Mouse (Mus musculus) CH12.LX (cell line): ENCODE data around the gene Daxx. TPM values are rescaled to one million over a fixed set of nuclear protein-coding genes. Genes with fewer than 3 reads are reported as not detected.

Experiments
- DNase-seq: peaks from one replicate; pipeline ENCODE4 v3.0.0-alpha.2; 2013; ENCODE audit errors: extremely low read depth
- H3K27ac ChIP-seq: 2 replicates; pipeline ENCODE4 v1.5.1; 2012; ENCODE audit warnings: low read depth, mild to moderate bottlenecking, control low read depth, moderate library complexity; ENCODE audit not compliant: insufficient read depth
- H3K27me3 ChIP-seq: replicated peaks from 2 replicates; pipeline ENCODE3; 2012; ENCODE audit warnings: inconsistent platforms
- H3K36me3 ChIP-seq, 2 experiments: replicated peaks in 1 of 2; 2 replicates each; pipeline versions ENCODE3 to v1.6.1; 2012; ENCODE audit warnings: inconsistent platforms in 1 of 2, low read length in 1 of 2, mild to moderate bottlenecking in 1 of 2, mixed read lengths in 1 of 2, moderate library complexity in 1 of 2; ENCODE audit not compliant: control insufficient read depth in 1 of 2, insufficient read depth in 1 of 2
- H3K4me1 ChIP-seq, 2 experiments: 2 replicates each; pipeline ENCODE4 v1.6.1; 2012; ENCODE audit warnings: inconsistent platforms in 1 of 2, moderate library complexity in 1 of 2; ENCODE audit not compliant: insufficient read depth in 2 of 2, control insufficient read depth in 1 of 2
- H3K4me2 ChIP-seq: 2 replicates; pipeline ENCODE4 v1.6.1; 2012; ENCODE audit warnings: low read depth, mild to moderate bottlenecking, control low read depth; ENCODE audit not compliant: poor library complexity, insufficient read depth, severe bottlenecking
- H3K4me3 ChIP-seq, 3 experiments: fragments of 150-350 bp in 1 of 3; sonication (generic) in 1 of 3; replicated peaks in 1 of 3; 2 replicates each; pipeline versions ENCODE3 to v1.5.1; 2011 to 2012; ENCODE audit warnings: low read depth in 2 of 3, low read length in 2 of 3, mild to moderate bottlenecking in 2 of 3, moderate library complexity in 2 of 3, control low read depth in 1 of 3, improper control_type of control experiment in 1 of 3, inconsistent platforms in 1 of 3, mixed read lengths in 1 of 3; ENCODE audit not compliant: poor library complexity in 1 of 3
- H3K79me2 ChIP-seq: replicated peaks from 2 replicates; pipeline ENCODE4 v1.6.1; 2012; ENCODE audit warnings: mild to moderate bottlenecking, moderate library complexity; ENCODE audit not compliant: control insufficient read depth, poor library complexity, insufficient read depth, severe bottlenecking; ENCODE audit errors: extremely low read depth
- H3K9ac ChIP-seq: 2 replicates; pipeline ENCODE4 v1.6.1; 2012; ENCODE audit warnings: low read depth, mild to moderate bottlenecking, control low read depth, moderate library complexity; ENCODE audit not compliant: insufficient read depth
- H3K9me3 ChIP-seq: replicated peaks from 2 replicates; pipeline ENCODE3; 2012; ENCODE audit warnings: low read length, inconsistent platforms, mixed read lengths
- E2F4 ChIP-seq: IDR thresholded peaks from 2 replicates; pipeline ENCODE4 v1.6.1; 2011; ENCODE audit warnings: low read depth, low read length, improper control_type of control experiment; ENCODE audit not compliant: insufficient replicate concordance
- IRF4 ChIP-seq: IDR thresholded peaks from 2 replicates; pipeline ENCODE4 v1.6.1; 2014; ENCODE audit warnings: low read depth, mild to moderate bottlenecking, inconsistent platforms, low read length, improper control_type of control experiment
- MAFK ChIP-seq: IDR thresholded peaks from 2 replicates; pipeline ENCODE4 v1.6.1; 2011; ENCODE audit warnings: low read length, improper control_type of control experiment; ENCODE audit not compliant: insufficient replicate concordance
- MAX ChIP-seq: IDR thresholded peaks from 2 replicates; pipeline ENCODE4 v1.6.1; 2011; ENCODE audit warnings: low read length, improper control_type of control experiment
- MAZ ChIP-seq: IDR thresholded peaks from 2 replicates; pipeline ENCODE4 v1.6.1; 2012; ENCODE audit warnings: low read depth, mild to moderate bottlenecking, inconsistent platforms, low read length, improper control_type of control experiment, moderate library complexity
- MEF2A ChIP-seq: IDR thresholded peaks from 2 replicates; pipeline ENCODE4 v1.6.1; 2014; ENCODE audit warnings: low read depth, mild to moderate bottlenecking, inconsistent platforms, low read length, improper control_type of control experiment, borderline replicate concordance
- MXI1 ChIP-seq: IDR thresholded peaks from 2 replicates; pipeline ENCODE4 v1.6.1; 2011; ENCODE audit warnings: mild to moderate bottlenecking, low read depth, low read length, improper control_type of control experiment
- NRF1 ChIP-seq: IDR thresholded peaks from 2 replicates; pipeline ENCODE4 v1.6.1; 2014; ENCODE audit warnings: low read depth, mild to moderate bottlenecking, inconsistent platforms, low read length, improper control_type of control experiment, moderate library complexity
- RAD21 ChIP-seq: IDR thresholded peaks from 2 replicates; pipeline ENCODE4 v1.6.1; 2011; ENCODE audit warnings: low read depth, mild to moderate bottlenecking, low read length, improper control_type of control experiment, moderate library complexity
- SIN3A ChIP-seq: IDR thresholded peaks from 2 replicates; pipeline ENCODE4 v1.6.1; 2012; ENCODE audit warnings: low read length, improper control_type of control experiment, inconsistent platforms
- SMC3 ChIP-seq: IDR thresholded peaks from 2 replicates; pipeline ENCODE4 v1.6.1; 2011; ENCODE audit warnings: low read depth, low read length, improper control_type of control experiment
- TCF12 ChIP-seq: IDR thresholded peaks from 2 replicates; pipeline ENCODE4 v1.6.1; 2014; ENCODE audit warnings: low read depth, mild to moderate bottlenecking, inconsistent platforms, low read length, improper control_type of control experiment
- UBTF ChIP-seq: IDR thresholded peaks from 2 replicates; pipeline ENCODE4 v1.6.1; 2012; ENCODE audit warnings: low read depth, mild to moderate bottlenecking, inconsistent platforms, low read length, improper control_type of control experiment, moderate library complexity
- ZMIZ1 ChIP-seq: IDR thresholded peaks from 2 replicates; pipeline ENCODE4 v1.6.1; 2012; ENCODE audit warnings: low read depth, mild to moderate bottlenecking, inconsistent platforms, low read length, improper control_type of control experiment
- dilution Hi-C: fragments of 300-500 bp; cut with MboI; formaldehyde crosslinking; loops from 2 replicates; pipeline ENCODE4 v1.14.3; 2020; ENCODE audit warnings: low sequenced_read_pairs; ENCODE audit not compliant: extremely low pct_unique_long_range_greater_than_20kb, extremely low pct_ligation_motif_present
- in situ Hi-C: fragments of 300-500 bp; cut with MboI; formaldehyde crosslinking; loops from 3 replicates; pipeline ENCODE4 v1.14.3; 2019; ENCODE audit warnings: low sequenced_read_pairs, low pct_ligation_motif_present, low pct_unique_long_range_greater_than_20kb, mixed read lengths
- polyA plus RNA-seq: library from polyadenylated mRNA; unstranded; fragments of >175 nt; gene quantifications from 2 replicates; pipeline ENCODE4 v1.2.1, GENCODE M21; 2012; ENCODE audit warnings: low read depth; ENCODE audit not compliant: insufficient read length
- total RNA-seq, 2 experiments: library from RNA; depleted of rRNA; stranded (reverse); fragments of 300-350 nt in 1 of 2; fragments of >200 nt in 1 of 2; gene quantifications; 2 replicates each; pipeline ENCODE4 v1.2.3; 2012 to 2014

Gene Daxx
- total and polyA plus RNA-seq, 3 experiments: 32.3 to 53.0 (median 33.8) TPM

GRCm38 (mm10) chr17:33940206-33940805, 31.1 kb downstream of the Daxx start, which contains the start of the genes Pfdn6 and Wdr46 (continued):
- no peak for TF ChIP-seq RAD21
- peak; percentile 76 for TF ChIP-seq MAX
- peak; percentile 81; the same call in 1 of the 2 replicates for TF ChIP-seq MAZ
- TF ChIP-seq MEF2A: no peak
- peak; percentile 65 for TF ChIP-seq TCF12
- TF ChIP-seq E2F4: no peak
- peak; percentile 7; the same call in 1 of the 2 replicates for TF ChIP-seq IRF4
- TF ChIP-seq MXI1: peak; percentile 98
- TF ChIP-seq NRF1: peak; percentile 40
- TF ChIP-seq SIN3A: peak; percentile 99
- no peak for TF ChIP-seq UBTF

GRCm38 (mm10) chr17:33940981-33941380, 31.8 kb downstream of the Daxx start:
- Histone ChIP-seq H3K4me3 (peak overlapping the region; percentile 94 to 99 (median 96)), H3K4me1 (peaks cover 7 to 24% of the 10 kb centered on the region in 2 experiments)
- TF ChIP-seq SMC3 (no peak), ZMIZ1 (no peak)
- TF ChIP-seq, all 38 proteins: peak for 0
- dilution Hi-C loops: no loop called here
- Histone ChIP-seq H3K79me2 (peaks cover 31% of the 10 kb centered on the region), H3K27me3 (no peaks in the 10 kb centered on the region), H3K9me3 (no peaks in the 10 kb centered on the region), H3K27ac (no peak overlapping the region), H3K9ac (peak overlapping the region; percentile 93), H3K36me3 (peaks cover 42 to 64% of the 10 kb centered on the region in 2 experiments), H3K4me2 (peak overlapping the region; percentile 69)
- no peak for DNase-seq
- in situ Hi-C loops: no loop called here

- in situ Hi-C loops (no loop called here), dilution Hi-C loops (no loop called here)
- Histone ChIP-seq H3K27me3 (no peaks in the 10 kb centered on the region), H3K79me2 (peaks cover 31% of the 10 kb centered on the region), H3K9me3 (no peaks in the 10 kb centered on the region), H3K4me1 (peaks cover 7 to 24% of the 10 kb centered on the region in 2 experiments), H3K9ac (peak overlapping the region; percentile 93), H3K4me3 (peak overlapping the region; percentile 94 to 99 (median 96)), H3K27ac (no peak overlapping the region), H3K4me2 (peak overlapping the region; percentile 69), H3K36me3 (peaks cover 46 to 66% of the 10 kb centered on the region in 2 experiments)
- DNase-seq: no peak
- TF ChIP-seq MAFK: no peak
Observed at GRCm38 (mm10) chr17:33941381-33941780, 32.2 kb downstream of the Daxx start.
